Mouse (Mus musculus) thymus, adult 2 months (tissue): ENCODE measurements around the gene D6Wsu163e.

Experiments
- CTCF ChIP-seq: fragments of 200-500 bp; IDR thresholded peaks from 2 replicates; pipeline ENCODE4 v1.5.1; 2012; ENCODE audit warnings: mild to moderate bottlenecking, control low read depth, low read length, moderate library complexity, borderline replicate concordance; ENCODE audit not compliant: control insufficient read depth, poor library complexity, insufficient read depth; ENCODE audit errors: extremely low read depth
- POLR2A ChIP-seq: fragments of 200-500 bp; IDR thresholded peaks from 2 replicates; pipeline ENCODE4 v1.6.1; 2012; ENCODE audit warnings: mild to moderate bottlenecking, low read length, control low read depth, moderate library complexity; ENCODE audit not compliant: control insufficient read depth, poor library complexity, insufficient read depth; ENCODE audit errors: extremely low read depth

- no peak for TF ChIP-seq POLR2A
- TF ChIP-seq CTCF = peak; percentile 85; the same call in 1 of the 2 replicates
These were observed 16.0 kb downstream of the D6Wsu163e start for GRCm38 (mm10) chr6:126955734-126956133.
